Mouse (Mus musculus) C2C12 (cell line): ENCODE data around the gene Bicd1. TPM values are rescaled to one million over a fixed set of nuclear protein-coding genes. Genes with fewer than 3 reads are reported as not detected.
A peak's percentile ranks its signal among the peaks of the same experiment; 100 is the strongest.
"Not testable (repeated sequence)": the region's sequence is repeated elsewhere in the genome, so short reads cannot be mapped to it uniquely, and the experiment has no call there.

Experiments
- H3K27me3 ChIP-seq: one replicate; pipeline ENCODE4 v1.6.1; 2011; ENCODE audit not compliant: control insufficient read depth, insufficient read depth, insufficient read length
- H3K36me3 ChIP-seq: one replicate; pipeline ENCODE4 v1.6.1; 2011; ENCODE audit not compliant: control insufficient read depth, insufficient read depth
- H3K4me3 ChIP-seq: one replicate; pipeline ENCODE4 v1.5.1; 2011; ENCODE audit warnings: mild to moderate bottlenecking, control low read depth; ENCODE audit not compliant: poor library complexity, insufficient read depth, severe bottlenecking
- H3K79me2 ChIP-seq: one replicate; pipeline ENCODE4 v1.6.1; 2011; ENCODE audit not compliant: control insufficient read depth, insufficient read depth
- H3K79me3 ChIP-seq: one replicate; pipeline ENCODE4 v1.6.1; 2011; ENCODE audit warnings: low read depth, control low read depth
- H3ac ChIP-seq: one replicate; pipeline ENCODE3; 2011; ENCODE audit warnings: low read depth; ENCODE audit not compliant: control insufficient read depth, insufficient read length
- CEBPB ChIP-seq: IDR thresholded peaks from one replicate; pipeline ENCODE4 v1.6.1; 2011; ENCODE audit warnings: low read depth, mild to moderate bottlenecking, control low read depth, moderate library complexity
- CTCF ChIP-seq: IDR thresholded peaks from one replicate; pipeline ENCODE4 v1.5.1; 2011; ENCODE audit not compliant: control insufficient read depth, insufficient read depth, insufficient read length
- FOSL1 ChIP-seq: IDR thresholded peaks from one replicate; pipeline ENCODE4 v1.8.0; 2011; ENCODE audit warnings: mild to moderate bottlenecking, low read length; ENCODE audit not compliant: poor library complexity, insufficient read depth, severe bottlenecking
- MAX ChIP-seq: IDR thresholded peaks from one replicate; pipeline ENCODE4 v1.6.1; 2011; ENCODE audit warnings: mild to moderate bottlenecking, control low read depth
- MYOD1 ChIP-seq: IDR thresholded peaks from one replicate; pipeline ENCODE4 v1.6.1; 2011; ENCODE audit warnings: low read depth; ENCODE audit not compliant: control insufficient read depth, insufficient read length
- MYOG ChIP-seq: IDR thresholded peaks from one replicate; pipeline ENCODE4 v1.6.1; 2011; ENCODE audit not compliant: control insufficient read depth, insufficient read length; ENCODE audit errors: extremely low read depth
- USF1 ChIP-seq: IDR thresholded peaks from one replicate; pipeline ENCODE4 v1.6.1; 2011; ENCODE audit warnings: low read depth, mild to moderate bottlenecking, control low read depth, moderate library complexity
- polyA plus RNA-seq: library from polyadenylated mRNA; unstranded; fragments of >200 nt; fragmentation: generic; extraction: Trizol; gene quantifications from one replicate; pipeline ENCODE4 v1.2.1, GENCODE M21; 2012; ENCODE audit warnings: missing spikeins

The Bicd1 gene
- polyA plus RNA-seq, 1 experiment, result 1.2 TPM

DNA sequence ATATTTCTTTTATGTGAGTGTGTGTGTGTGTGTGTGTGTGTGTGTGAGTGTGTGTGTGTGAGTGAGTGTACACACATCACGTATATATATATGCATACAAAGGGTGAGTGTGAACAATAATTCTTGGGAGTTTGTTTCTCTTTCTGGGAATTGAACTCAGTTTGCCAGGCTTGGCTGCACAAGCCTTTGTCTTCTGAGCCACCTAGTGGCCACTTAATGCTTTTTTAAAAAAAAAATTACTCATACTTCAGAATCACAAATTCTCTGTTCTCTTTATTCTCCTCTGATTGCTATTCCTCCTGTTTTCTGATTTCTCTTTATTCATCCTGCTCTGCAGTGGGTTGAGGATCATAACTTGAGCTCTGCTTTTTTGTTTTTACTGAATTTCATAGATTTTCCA is 30.5 kb downstream of the Bicd1 start:
- Histone ChIP-seq H3K36me3 (no peaks in the 10 kb centered on the region), H3K79me2 (no peaks in the 10 kb centered on the region), H3K79me3 (no peaks in the 10 kb centered on the region), H3K4me3 (no peak overlapping the region), H3K27me3 (no peaks in the 10 kb centered on the region), H3ac (no peak overlapping the region)
- no peak for TF ChIP-seq FOSL1
- TF ChIP-seq MYOG, result no peak
- no peak for TF ChIP-seq MAX
- no peak for TF ChIP-seq USF1
- TF ChIP-seq CTCF, result no peak
- no peak for TF ChIP-seq MYOD1
- no peak for TF ChIP-seq CEBPB

DNA sequence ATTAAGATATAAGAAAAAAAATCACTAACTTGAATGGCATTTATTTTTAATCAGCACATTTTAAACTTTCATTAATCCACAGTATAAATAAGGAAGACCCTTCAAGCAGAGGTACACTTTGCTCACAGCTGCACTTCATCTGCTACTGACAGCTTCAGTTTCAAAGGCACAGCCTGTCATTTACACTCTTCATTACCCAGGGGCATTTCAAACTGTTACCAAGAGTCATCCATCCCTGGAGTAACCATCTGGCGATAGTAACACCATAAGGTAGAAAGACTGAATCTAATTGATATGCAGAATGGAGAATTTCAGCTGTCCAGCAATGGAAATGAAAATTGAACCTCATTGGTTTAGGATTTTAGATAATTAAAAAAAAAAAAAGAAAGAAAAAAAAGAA is 34.2 kb downstream of the Bicd1 start:
- Histone ChIP-seq H3K36me3 (no peaks in the 10 kb centered on the region), H3K4me3 (no peak overlapping the region), H3K79me2 (no peaks in the 10 kb centered on the region), H3ac (no peak overlapping the region), H3K79me3 (no peaks in the 10 kb centered on the region), H3K27me3 (no peaks in the 10 kb centered on the region)
- TF ChIP-seq MYOG, result no peak
- TF ChIP-seq USF1, result no peak
- TF ChIP-seq CEBPB, result no peak
- TF ChIP-seq CTCF, result no peak
- TF ChIP-seq MYOD1, result no peak
- no peak for TF ChIP-seq FOSL1
- no peak for TF ChIP-seq MAX

- no peaks in the 10 kb centered on the region for H3K27me3 ChIP-seq
- H3K36me3 ChIP-seq, result no peaks in the 10 kb centered on the region
- H3K79me3 ChIP-seq, result no peaks in the 10 kb centered on the region
- H3ac ChIP-seq, result no peak overlapping the region
- no peak overlapping the region for H3K4me3 ChIP-seq
- no peaks in the 10 kb centered on the region for H3K79me2 ChIP-seq
- TF ChIP-seq CTCF (no peak), FOSL1 (no peak), MAX (no peak), MYOD1 (peak; percentile 40), CEBPB (no peak)
These were observed 37.2 kb downstream of the Bicd1 start for GRCm38 (mm10) chr6:149445854-149446253.

- Histone ChIP-seq H3K79me3 (no peaks in the 10 kb centered on the region), H3K4me3 (no peak overlapping the region), H3K79me2 (no peaks in the 10 kb centered on the region), H3K27me3 (no peaks in the 10 kb centered on the region), H3ac (no peak overlapping the region), H3K36me3 (no peaks in the 10 kb centered on the region)
- TF ChIP-seq MYOG (no peak), FOSL1 (no peak)
These were observed 48.6 kb downstream of the Bicd1 start for GRCm38 (mm10) chr6:149457324-149457723.

DNA sequence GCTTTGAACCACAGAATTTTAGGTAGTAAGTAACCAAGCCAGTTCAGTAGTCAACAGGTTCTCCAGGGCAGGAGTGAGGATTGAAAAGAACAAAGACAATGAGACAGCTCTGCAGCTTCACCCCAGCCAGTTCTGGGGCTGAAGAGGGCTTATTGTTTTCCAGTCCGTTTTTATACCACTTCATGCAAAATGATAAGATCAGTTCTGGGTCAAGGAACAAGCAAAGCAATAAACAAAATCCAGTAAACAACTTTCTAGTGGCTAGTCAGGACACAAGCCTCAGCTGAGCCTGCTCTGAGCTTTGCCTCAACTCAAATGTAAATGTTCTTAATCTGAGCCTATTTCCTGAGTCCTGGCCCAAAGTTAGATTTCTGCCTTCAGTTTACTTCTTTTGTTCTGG is 52.3 kb downstream of the Bicd1 start:
- H3K79me3 ChIP-seq, result no peaks in the 10 kb centered on the region
- H3K27me3 ChIP-seq, result no peaks in the 10 kb centered on the region
- no peak for TF ChIP-seq CTCF
- TF ChIP-seq USF1, result no peak
- TF ChIP-seq FOSL1, result no peak
- no peak for TF ChIP-seq CEBPB
- no peak for TF ChIP-seq MAX
- no peak for TF ChIP-seq MYOG
- no peak for TF ChIP-seq MYOD1
- H3ac ChIP-seq, result no peak overlapping the region
- H3K4me3 ChIP-seq, result no peak overlapping the region
- H3K36me3 ChIP-seq, result no peaks in the 10 kb centered on the region
- H3K79me2 ChIP-seq, result no peaks in the 10 kb centered on the region

DNA sequence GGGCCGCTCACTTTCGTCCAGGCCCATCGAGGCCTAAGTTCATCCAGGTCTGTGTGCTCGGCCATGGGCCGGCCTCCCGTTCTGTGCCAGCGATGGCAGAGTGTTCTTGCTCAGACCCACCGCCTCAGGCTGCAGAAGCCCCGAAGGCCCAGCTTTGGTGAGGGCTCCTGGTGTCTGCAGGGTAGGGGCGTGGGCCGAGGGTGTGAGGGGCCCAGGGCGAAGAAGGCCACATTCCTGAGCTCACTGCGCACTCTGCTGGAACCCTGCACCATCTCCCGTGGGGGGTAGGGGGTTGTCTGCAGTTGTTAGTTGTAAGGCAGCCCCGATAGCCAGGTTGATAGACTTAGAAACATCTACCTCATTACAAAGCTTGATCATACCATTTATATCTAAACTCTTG is 62.8 kb downstream of the Bicd1 start:
- H3K36me3 ChIP-seq, result no peaks in the 10 kb centered on the region
- H3ac ChIP-seq, result no peak overlapping the region
- no peaks in the 10 kb centered on the region for H3K79me3 ChIP-seq
- H3K4me3 ChIP-seq, result no peak overlapping the region
- no peak for TF ChIP-seq CEBPB
- no peak for TF ChIP-seq CTCF
- TF ChIP-seq MYOD1, result no peak
- no peak for TF ChIP-seq FOSL1
- no peak for TF ChIP-seq MYOG
- TF ChIP-seq MAX, result no peak
- no peak for TF ChIP-seq USF1
- H3K79me2 ChIP-seq, result no peaks in the 10 kb centered on the region
- no peaks in the 10 kb centered on the region for H3K27me3 ChIP-seq

DNA sequence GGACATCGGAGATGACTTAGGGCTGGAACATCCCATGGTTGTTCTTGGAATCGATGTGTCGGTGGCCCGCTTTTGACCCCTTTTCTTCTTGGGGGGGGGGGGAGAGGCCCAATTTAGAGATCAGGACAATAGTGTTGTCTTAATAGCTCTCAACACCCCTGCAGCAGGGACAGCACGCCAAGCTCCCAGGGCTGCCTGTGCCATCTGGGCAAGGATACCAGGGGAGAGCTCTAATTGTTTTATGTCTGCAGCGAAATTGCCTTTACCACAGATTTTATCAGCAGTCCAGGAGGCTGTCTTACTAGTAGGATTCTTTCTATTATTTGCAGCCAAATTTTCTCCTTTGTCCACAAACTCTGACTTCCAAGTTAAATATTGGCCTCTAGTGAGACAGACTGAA is 63.8 kb downstream of the Bicd1 start:
- H3K27me3 ChIP-seq, H3K36me3 ChIP-seq, H3K79me2 ChIP-seq, H3ac ChIP-seq, H3K79me3 ChIP-seq, H3K4me3 ChIP-seq: not testable (repeated sequence)

- not testable (repeated sequence) for H3K79me2 ChIP-seq, H3K79me3 ChIP-seq, H3K36me3 ChIP-seq, H3K27me3 ChIP-seq, H3K4me3 ChIP-seq, H3ac ChIP-seq
These were observed 73.2 kb downstream of the Bicd1 start for GRCm38 (mm10) chr6:149481868-149482267.
